Mouse (Mus musculus): ENCODE results near the gene Creld2. TPM values are rescaled to one million over a fixed set of nuclear protein-coding genes. Genes with fewer than 3 reads are reported as not detected.
A peak's percentile ranks its signal among the peaks of the same experiment; 100 is the strongest.

Creld2 gene
- polyA plus RNA-seq, 1 experiment from 2014 or later: 65.8 TPM

DNA sequence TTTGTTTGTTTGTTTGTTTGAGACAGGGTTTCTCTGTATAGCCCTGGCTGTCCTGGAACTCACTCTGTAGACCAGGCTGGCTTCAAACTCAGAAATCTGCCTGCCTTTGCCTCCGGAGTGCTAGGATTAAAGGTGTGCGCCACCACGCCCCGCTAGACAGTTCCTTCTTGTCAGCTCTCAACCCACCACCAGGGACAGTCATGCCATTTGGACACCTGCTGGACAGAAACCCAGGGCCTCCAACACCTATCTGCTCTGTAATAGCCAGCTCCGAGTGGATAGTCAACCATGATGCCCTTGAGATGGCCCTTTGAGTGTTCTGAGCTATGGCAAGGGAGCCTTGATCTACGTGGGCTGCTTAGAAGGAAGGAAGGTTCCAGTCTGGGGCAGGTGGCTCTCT lies 16.6 kb downstream of the Creld2 start:
- DNase-seq (ENCODE audit: low spot score) (no peak), ATAC-seq (no peak)
- Histone ChIP-seq H3K9ac (ENCODE audit: low read length) (no peak overlapping the region), H3K27ac (ENCODE audit: low read depth, low read length) (no peak overlapping the region), H3K4me3 (ENCODE audit: low read depth, low read length) (no peak overlapping the region), H3K4me2 (ENCODE audit: low read length) (no peak overlapping the region), H3K4me1 (ENCODE audit: control insufficient read depth, insufficient read depth, low read length) (peaks cover 18% of the 10 kb centered on the region), H3K27me3 (replicated peaks; ENCODE audit: control insufficient read depth, insufficient read depth, low read length) (no peaks in the 10 kb centered on the region), H3K9me3 (replicated peaks; ENCODE audit: control insufficient read depth, low read length) (no peaks in the 10 kb centered on the region), H3K36me3 (ENCODE audit: control insufficient read depth, insufficient read depth, low read length) (no peaks in the 10 kb centered on the region)
- 80% methylated on average over 6 of the region's 6 CpGs for WGBS

DNA sequence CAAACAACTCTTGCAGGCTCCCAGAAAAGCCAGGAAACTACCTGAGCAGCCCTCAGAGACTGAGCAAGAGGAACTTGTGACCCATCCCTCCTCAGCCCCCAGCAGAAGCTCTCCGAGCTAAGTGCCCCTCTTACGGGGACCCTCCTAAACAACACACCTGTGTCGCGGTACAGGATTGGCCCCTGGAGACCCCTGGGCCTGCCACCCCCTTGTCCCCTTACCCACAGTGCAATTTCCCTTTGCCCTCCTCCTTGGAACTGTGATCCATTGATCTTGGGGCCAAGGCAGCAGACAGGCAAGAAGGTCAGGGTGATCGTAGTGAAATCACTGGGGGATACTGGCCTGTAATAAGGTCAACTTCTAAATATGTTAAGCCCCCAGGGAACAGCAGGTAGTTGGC lies 17.1 kb downstream of the Creld2 start:
- no peak for ATAC-seq
- no peaks in the 10 kb centered on the region for H3K27me3 ChIP-seq (replicated peaks; ENCODE audit: control insufficient read depth, insufficient read depth, low read length)
- peak overlapping the region; percentile 83 for H3K4me2 ChIP-seq (ENCODE audit: low read length)
- no peaks in the 10 kb centered on the region for H3K9me3 ChIP-seq (replicated peaks; ENCODE audit: control insufficient read depth, low read length)
- no peak overlapping the region for H3K4me3 ChIP-seq (ENCODE audit: low read depth, low read length)
- DNase-seq (ENCODE audit: low spot score): no peak
- 74% methylated on average over 5 of the region's 5 CpGs for WGBS
- H3K9ac ChIP-seq (ENCODE audit: low read length): peak overlapping the region; percentile 64; the same call in 1 of the 2 replicates
- H3K36me3 ChIP-seq (ENCODE audit: control insufficient read depth, insufficient read depth, low read length): no peaks in the 10 kb centered on the region
- H3K4me1 ChIP-seq (ENCODE audit: control insufficient read depth, insufficient read depth, low read length): peaks cover 18% of the 10 kb centered on the region
- H3K27ac ChIP-seq (ENCODE audit: low read depth, low read length): no peak overlapping the region

DNA sequence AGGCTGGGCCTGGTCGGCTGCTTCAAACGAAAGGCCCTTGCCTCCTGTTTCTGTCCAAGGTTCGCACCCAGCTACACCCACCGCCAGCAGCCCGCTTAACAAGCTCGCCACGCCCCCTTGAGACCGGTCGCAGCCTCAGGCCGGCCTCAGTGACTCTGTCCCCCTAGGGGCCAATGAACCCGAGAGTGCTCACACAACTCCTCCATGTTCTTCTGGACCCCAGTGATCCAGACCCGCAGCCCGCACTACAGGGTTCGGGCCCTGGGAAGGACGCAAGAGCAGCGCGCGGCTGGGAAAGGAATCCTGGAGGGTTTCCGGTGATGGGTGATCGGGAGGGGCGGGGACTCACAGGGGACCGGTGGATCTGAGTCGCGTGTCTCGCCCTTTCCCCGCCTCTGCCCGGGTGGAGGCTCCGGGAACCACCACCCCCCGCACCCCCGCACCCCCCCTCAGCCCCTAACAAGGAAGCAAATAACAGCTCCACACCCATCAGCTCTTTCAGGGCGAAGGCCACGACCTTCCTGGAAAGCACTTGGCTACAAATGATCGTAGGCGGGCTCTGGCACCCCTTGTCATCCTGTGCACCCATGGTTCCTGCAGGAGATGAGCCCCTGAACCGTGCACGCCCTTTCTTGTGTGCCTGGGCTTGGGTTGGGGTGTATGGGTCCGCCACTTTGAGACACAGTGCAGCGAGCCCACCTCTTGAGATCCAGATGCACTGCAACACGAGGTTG lies 17.9 kb downstream of the Creld2 start:
- H3K27ac ChIP-seq (ENCODE audit: low read depth, low read length): no peak overlapping the region
- peak overlapping the region; percentile 44 for H3K4me3 ChIP-seq (ENCODE audit: low read depth, low read length)
- H3K27me3 ChIP-seq (replicated peaks; ENCODE audit: control insufficient read depth, insufficient read depth, low read length): no peaks in the 10 kb centered on the region
- H3K4me1 ChIP-seq (ENCODE audit: control insufficient read depth, insufficient read depth, low read length): peaks cover 18% of the 10 kb centered on the region
- H3K9ac ChIP-seq (ENCODE audit: low read length): peak overlapping the region; percentile 64
- H3K4me2 ChIP-seq (ENCODE audit: low read length): peak overlapping the region; percentile 83
- DNase-seq (ENCODE audit: low spot score) (peak; percentile 70), ATAC-seq (peak; percentile 60)
- H3K9me3 ChIP-seq (replicated peaks; ENCODE audit: control insufficient read depth, low read length): no peaks in the 10 kb centered on the region
- H3K36me3 ChIP-seq (ENCODE audit: control insufficient read depth, insufficient read depth, low read length): no peaks in the 10 kb centered on the region
- WGBS: under 1% methylated on average over 39 of the region's 39 CpGs

DNA sequence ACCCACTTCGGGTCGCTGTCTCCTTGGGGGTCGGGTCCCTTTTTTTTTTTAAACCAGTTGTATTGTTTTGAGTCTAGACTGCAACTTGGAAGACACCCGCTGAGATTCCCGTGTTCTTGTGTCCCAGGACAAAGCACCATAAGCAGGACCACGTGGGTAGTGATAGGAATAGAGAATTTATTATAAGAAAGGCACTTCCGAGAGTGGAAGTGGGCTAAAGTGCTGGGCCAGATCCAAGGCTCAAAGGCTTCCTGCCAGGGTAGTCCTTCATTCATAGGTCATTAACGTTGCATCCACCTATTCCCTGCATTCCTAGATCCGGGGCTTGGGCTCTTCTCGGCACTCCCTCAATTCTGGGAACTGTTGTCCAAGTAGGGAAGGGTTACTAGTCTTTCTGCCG lies 18.5 kb downstream of the Creld2 start:
- Histone ChIP-seq H3K4me1 (ENCODE audit: control insufficient read depth, insufficient read depth, low read length) (peaks cover 18% of the 10 kb centered on the region), H3K36me3 (ENCODE audit: control insufficient read depth, insufficient read depth, low read length) (no peaks in the 10 kb centered on the region), H3K27me3 (replicated peaks; ENCODE audit: control insufficient read depth, insufficient read depth, low read length) (no peaks in the 10 kb centered on the region), H3K9me3 (replicated peaks; ENCODE audit: control insufficient read depth, low read length) (no peaks in the 10 kb centered on the region), H3K4me3 (ENCODE audit: low read depth, low read length) (peak overlapping the region; percentile 44), H3K4me2 (ENCODE audit: low read length) (peak overlapping the region; percentile 83), H3K9ac (ENCODE audit: low read length) (peak overlapping the region; percentile 64), H3K27ac (ENCODE audit: low read depth, low read length) (no peak overlapping the region)
- no peak for ATAC-seq
- WGBS: 1% methylated on average over 11 of the region's 11 CpGs
- no peak for DNase-seq (ENCODE audit: low spot score)

DNA sequence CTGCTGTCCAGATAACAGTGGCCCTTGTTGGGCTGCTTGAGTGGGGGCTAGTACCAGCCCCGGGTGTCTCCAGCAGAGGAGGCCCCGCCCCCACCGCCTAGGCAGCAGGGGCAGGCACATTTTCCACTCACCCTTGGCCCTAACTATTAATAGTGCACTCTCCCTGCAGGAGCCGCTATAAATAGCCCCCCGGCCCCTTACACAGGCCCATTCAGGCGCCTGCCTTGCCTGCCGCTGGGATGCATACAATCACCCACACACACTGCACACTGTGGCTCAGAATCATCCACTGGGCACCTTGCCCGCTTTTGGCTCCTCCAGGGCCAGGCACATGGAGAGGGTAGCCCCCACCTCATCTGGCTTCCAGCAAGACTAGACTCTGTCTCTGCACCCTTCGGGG lies 19.8 kb downstream of the Creld2 start:
- peaks cover 18% of the 10 kb centered on the region for H3K4me1 ChIP-seq (ENCODE audit: control insufficient read depth, insufficient read depth, low read length)
- H3K9ac ChIP-seq (ENCODE audit: low read length): no peak overlapping the region
- H3K4me3 ChIP-seq (ENCODE audit: low read depth, low read length): no peak overlapping the region
- DNase-seq (ENCODE audit: low spot score) (peak; percentile 73), ATAC-seq (peak; percentile 73)
- 0 out of 2 replicates have a peak overlapping the region, but pooled peaks have one; percentile 27 for H3K27ac ChIP-seq (ENCODE audit: low read depth, low read length)
- H3K9me3 ChIP-seq (replicated peaks; ENCODE audit: control insufficient read depth, low read length): no peaks in the 10 kb centered on the region
- no peaks in the 10 kb centered on the region for H3K27me3 ChIP-seq (replicated peaks; ENCODE audit: control insufficient read depth, insufficient read depth, low read length)
- 14% methylated on average over 9 of the region's 9 CpGs for WGBS
- no peaks in the 10 kb centered on the region for H3K36me3 ChIP-seq (ENCODE audit: control insufficient read depth, insufficient read depth, low read length)
- H3K4me2 ChIP-seq (ENCODE audit: low read length): 0 out of 2 replicates have a peak overlapping the region, but pooled peaks have one; percentile 5

DNA sequence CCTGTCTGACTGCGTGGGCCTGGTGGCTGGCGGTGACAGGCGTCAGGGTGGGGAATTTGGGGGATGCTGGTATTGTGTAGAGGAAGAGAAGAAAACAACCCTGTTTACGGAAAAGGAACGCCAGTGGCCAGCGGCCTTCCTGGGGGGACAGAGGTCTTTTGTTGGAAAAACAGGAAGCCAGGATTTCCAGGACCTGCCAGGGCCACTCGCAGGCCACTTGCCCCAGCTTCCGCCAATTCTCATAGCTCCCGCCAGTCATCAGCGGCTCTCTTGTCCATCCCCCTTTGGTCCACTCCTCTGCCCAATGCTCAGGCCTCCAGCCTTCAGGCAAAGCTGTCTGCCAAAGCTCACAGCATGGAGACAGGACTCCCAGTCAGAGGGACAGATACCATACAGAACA lies 20.7 kb downstream of the Creld2 start:
- Histone ChIP-seq H3K9me3 (replicated peaks; ENCODE audit: control insufficient read depth, low read length) (no peaks in the 10 kb centered on the region), H3K4me3 (ENCODE audit: low read depth, low read length) (no peak overlapping the region), H3K4me1 (ENCODE audit: control insufficient read depth, insufficient read depth, low read length) (peaks cover 18% of the 10 kb centered on the region), H3K9ac (ENCODE audit: low read length) (no peak overlapping the region), H3K36me3 (ENCODE audit: control insufficient read depth, insufficient read depth, low read length) (no peaks in the 10 kb centered on the region), H3K27ac (ENCODE audit: low read depth, low read length) (no peak overlapping the region), H3K4me2 (ENCODE audit: low read length) (no peak overlapping the region), H3K27me3 (replicated peaks; ENCODE audit: control insufficient read depth, insufficient read depth, low read length) (no peaks in the 10 kb centered on the region)
- ATAC-seq (no peak), DNase-seq (ENCODE audit: low spot score) (no peak)
- 69% methylated on average over 10 of the region's 10 CpGs for WGBS

DNA sequence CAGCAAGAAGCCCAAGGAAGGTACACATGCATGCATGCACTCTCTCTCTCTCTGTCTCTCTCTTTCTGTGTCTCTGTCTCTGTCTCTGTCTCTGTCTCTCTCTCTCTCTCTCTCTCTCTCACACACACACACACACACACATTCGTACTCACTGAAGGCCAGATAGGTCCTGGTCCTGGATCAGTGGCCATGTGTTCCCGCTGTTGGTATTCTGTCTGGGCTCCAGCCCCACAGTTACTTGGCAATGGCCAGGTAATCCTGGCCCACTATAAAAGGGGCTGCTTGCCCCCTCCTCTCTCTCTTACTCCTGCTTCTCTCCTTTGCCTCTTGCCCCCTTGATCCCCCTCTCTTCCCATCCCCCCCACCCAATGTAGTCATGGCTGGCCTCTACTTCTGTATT lies 21.7 kb downstream of the Creld2 start:
- DNase-seq (ENCODE audit: low spot score) (no peak), ATAC-seq (no peak)
- Histone ChIP-seq H3K36me3 (ENCODE audit: control insufficient read depth, insufficient read depth, low read length) (no peaks in the 10 kb centered on the region), H3K4me2 (ENCODE audit: low read length) (no peak overlapping the region), H3K27ac (ENCODE audit: low read depth, low read length) (no peak overlapping the region), H3K4me3 (ENCODE audit: low read depth, low read length) (no peak overlapping the region), H3K9me3 (replicated peaks; ENCODE audit: control insufficient read depth, low read length) (no peaks in the 10 kb centered on the region), H3K9ac (ENCODE audit: low read length) (no peak overlapping the region), H3K27me3 (replicated peaks; ENCODE audit: control insufficient read depth, insufficient read depth, low read length) (no peaks in the 10 kb centered on the region), H3K4me1 (ENCODE audit: control insufficient read depth, insufficient read depth, low read length) (peaks cover 18% of the 10 kb centered on the region)
- 87% methylated on average over 2 of the region's 2 CpGs for WGBS

DNA sequence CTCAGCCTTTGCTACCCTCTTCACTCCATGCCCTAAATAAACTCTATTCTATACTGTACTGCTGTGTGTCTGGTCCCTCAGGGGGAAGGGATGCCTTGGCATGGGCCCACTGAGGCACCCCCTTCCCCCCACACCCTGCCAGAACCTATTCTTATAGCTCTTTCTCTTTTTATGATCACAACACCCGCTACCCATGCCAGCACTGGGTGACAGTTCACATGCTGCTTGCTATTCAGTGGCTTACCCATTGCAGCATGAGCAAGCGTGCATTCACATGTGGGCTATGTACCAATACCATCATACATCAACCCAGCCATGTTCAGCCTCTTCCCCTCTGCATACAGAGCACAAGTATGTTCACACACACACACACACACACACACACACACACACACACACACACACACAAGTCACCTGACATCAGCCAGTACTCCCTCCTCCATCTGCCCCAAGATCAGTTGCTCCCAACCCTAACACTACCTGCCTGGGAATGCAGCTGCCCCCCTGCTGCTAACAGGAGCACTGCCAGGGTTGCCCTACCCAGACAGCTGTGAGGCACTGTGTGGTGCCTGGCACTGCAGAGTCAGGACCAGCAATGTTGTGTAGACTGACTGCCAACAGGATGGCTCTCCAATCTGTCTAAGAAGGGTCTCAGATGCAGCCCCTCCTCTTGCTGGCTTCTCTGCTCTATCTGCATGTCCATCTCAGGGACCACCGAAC lies 22.3 kb downstream of the Creld2 start:
- WGBS: 88% methylated on average over 3 of the region's 3 CpGs
- Histone ChIP-seq H3K4me1 (ENCODE audit: control insufficient read depth, insufficient read depth, low read length) (peaks cover 18% of the 10 kb centered on the region), H3K4me3 (ENCODE audit: low read depth, low read length) (no peak overlapping the region), H3K9me3 (replicated peaks; ENCODE audit: control insufficient read depth, low read length) (no peaks in the 10 kb centered on the region), H3K27me3 (replicated peaks; ENCODE audit: control insufficient read depth, insufficient read depth, low read length) (no peaks in the 10 kb centered on the region), H3K36me3 (ENCODE audit: control insufficient read depth, insufficient read depth, low read length) (no peaks in the 10 kb centered on the region), H3K4me2 (ENCODE audit: low read length) (no peak overlapping the region), H3K27ac (ENCODE audit: low read depth, low read length) (no peak overlapping the region), H3K9ac (ENCODE audit: low read length) (no peak overlapping the region)
- no peak for DNase-seq (ENCODE audit: low spot score)
- no peak for ATAC-seq

DNA sequence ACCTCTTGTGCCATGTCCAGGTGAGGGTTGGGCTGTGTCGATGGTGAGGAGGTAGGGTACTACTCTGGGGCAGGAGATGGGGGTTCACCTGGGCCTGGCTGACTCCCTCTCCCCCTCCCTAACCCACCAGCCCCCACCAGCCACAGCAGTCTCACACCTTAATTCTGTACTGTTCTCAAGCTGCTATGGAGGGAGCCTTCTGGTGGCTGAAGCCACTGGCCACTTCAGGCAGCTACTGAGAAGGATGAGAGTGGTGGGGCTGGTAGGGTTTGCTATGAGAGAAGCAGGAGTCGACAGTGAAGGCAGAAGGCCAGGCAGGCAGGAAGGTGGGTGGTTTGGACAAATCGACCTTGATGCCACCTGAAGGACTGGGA lies 22.8 kb downstream of the Creld2 start:
- Histone ChIP-seq H3K9me3 (replicated peaks; ENCODE audit: control insufficient read depth, low read length) (no peaks in the 10 kb centered on the region), H3K36me3 (ENCODE audit: control insufficient read depth, insufficient read depth, low read length) (no peaks in the 10 kb centered on the region), H3K4me3 (ENCODE audit: low read depth, low read length) (no peak overlapping the region), H3K9ac (ENCODE audit: low read length) (no peak overlapping the region), H3K27me3 (replicated peaks; ENCODE audit: control insufficient read depth, insufficient read depth, low read length) (no peaks in the 10 kb centered on the region), H3K4me1 (ENCODE audit: control insufficient read depth, insufficient read depth, low read length) (peaks cover 18% of the 10 kb centered on the region), H3K4me2 (ENCODE audit: low read length) (no peak overlapping the region), H3K27ac (ENCODE audit: low read depth, low read length) (no peak overlapping the region)
- ATAC-seq: no peak
- WGBS: 85% methylated on average over 3 of the region's 3 CpGs
- DNase-seq (ENCODE audit: low spot score): no peak
